Mouse (Mus musculus) spleen, adult 18-20 months (tissue): ENCODE results near the gene Msx1.

Experiments used
- DNase-seq, 2 experiments: peaks; one replicate each; pipeline ENCODE4 v3.0.0; 2022; ENCODE audit warnings: mixed read lengths in 2 of 2

Gene Msx1

GRCm38 (mm10) chr5:37792154-37792553 is 32.2 kb downstream of the Msx1 start:
- no peak for DNase-seq

DNA sequence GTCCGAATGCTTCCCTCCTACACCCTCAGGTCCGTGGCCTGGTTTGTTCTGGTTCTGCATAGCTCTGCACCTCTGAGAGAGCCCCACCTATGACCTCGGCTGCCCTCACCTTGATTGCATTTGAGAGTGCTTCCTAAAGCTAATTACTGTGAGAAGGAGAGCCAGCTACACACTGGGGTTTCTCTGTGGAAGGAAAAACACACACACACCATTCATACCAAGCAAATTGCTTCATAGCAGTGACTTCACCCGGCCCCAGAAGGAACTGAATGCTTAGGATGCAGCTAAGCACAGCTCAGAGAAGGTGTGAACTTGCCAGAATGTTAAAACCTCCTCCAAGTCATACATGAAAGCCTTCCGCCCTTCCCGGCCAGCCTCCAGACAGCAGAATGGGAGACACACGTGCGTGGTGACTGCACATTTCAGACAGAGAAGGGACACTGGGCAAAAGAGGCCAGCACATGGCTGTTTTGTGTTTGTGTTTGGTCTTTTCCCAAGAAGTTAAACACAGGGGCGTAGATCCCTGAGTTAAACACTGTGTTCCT is 39.5 kb downstream of the Msx1 start:
- DNase-seq: no peak

DNA sequence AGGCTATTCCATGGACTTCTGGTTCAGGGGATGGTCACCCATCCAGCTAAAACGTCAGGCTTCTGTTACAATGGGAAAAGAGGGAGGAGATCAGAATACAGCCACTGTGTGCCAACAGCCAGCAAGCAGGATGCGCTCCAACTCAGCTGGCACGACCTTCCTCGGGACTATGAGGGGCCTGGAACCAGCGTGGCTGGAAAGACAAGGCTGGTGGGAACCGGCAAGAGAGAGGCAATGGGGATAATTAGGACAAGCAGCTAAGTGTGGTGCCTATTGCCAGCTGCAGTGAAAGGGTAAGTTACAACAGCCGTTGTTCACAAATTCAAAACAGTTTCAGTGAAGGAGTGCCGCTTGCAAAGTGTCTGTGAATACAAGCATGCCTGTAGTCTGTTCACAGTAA is 41.1 kb downstream of the Msx1 start:
- no peak for DNase-seq

DNA sequence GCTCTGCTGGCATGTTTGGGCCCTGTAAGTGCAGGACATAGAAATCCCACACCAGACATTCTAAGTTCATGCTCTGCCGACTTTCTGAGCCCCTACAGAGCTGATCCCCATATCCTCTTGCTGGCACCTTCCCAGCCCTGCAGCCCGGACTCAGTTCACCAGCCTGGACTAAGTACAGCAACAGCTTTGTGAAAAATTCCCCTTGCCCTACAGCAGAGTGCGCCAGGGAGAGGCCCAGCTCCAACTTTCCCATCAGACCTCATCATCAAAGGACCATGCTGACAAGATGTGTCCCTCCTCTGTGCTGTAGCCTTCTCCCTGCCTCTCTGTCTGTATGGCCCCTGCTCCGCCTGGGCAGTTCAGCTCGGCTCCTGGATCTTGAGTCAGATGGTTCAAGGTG is 48.7 kb downstream of the Msx1 start:
- DNase-seq: no peak

DNA sequence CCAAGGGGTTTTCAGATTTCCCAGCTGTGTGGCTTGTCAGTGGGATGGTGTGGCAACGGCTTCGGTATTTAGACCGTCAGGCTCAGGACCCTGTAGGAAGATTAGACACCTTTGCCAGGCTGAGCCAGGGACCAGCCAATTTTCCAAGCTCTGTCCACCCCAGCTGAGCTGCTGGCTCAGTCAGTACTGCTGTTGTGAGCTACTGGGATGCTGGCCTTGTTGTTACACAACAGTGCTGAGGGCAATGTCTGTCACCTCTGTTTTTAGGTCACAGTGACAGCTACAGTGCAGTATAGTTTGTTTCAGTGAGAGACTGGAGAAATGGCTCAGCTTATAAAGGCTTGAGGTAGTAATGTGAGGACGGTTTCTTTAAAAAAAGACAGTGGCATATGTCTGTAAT is 50.4 kb downstream of the Msx1 start:
- DNase-seq: no peak

- no peak for DNase-seq
Observed at GRCm38 (mm10) chr5:37770870-37771269, 53.5 kb downstream of the Msx1 start.
